Mouse (Mus musculus): ENCODE results near the gene Cdh12. TPM values are rescaled to one million over a fixed set of nuclear protein-coding genes. Genes with fewer than 3 reads are reported as not detected.
"Not testable (repeated sequence)": the region's sequence is repeated elsewhere in the genome, so short reads cannot be mapped to it uniquely, and the experiment has no call there.

Gene Cdh12
- polyA plus RNA-seq, 1 experiment from 2014 or later: 0.05 TPM

- H3K36me3 ChIP-seq: no peaks in the 10 kb centered on the region
- peak overlapping the region; percentile 68 for H3K4me2 ChIP-seq
- H3K4me3 ChIP-seq: peak overlapping the region; percentile 50
- no peak for ATAC-seq (ENCODE audit: insufficient number of reproducible peaks, low FRiP score)
- H3K27me3 ChIP-seq (replicated peaks): no peaks in the 10 kb centered on the region
- H3K27ac ChIP-seq (ENCODE audit: poor library complexity, severe bottlenecking): no peak overlapping the region
- H3K9me3 ChIP-seq (replicated peaks): no peaks in the 10 kb centered on the region
- 14% methylated on average over 11 of the region's 11 CpGs for WGBS
- 0 out of 2 replicates have a peak, but pooled peaks cover 3% of the 10 kb centered on the region for H3K4me1 ChIP-seq (replicated peaks)
- H3K9ac ChIP-seq: peak overlapping the region; percentile 37
Measured at GRCm38 (mm10) chr15:21109009-21109841, 660.2 kb downstream of the Cdh12 start.

GRCm38 (mm10) chr15:21109889-21110500, 660.9 kb downstream of the Cdh12 start:
- no peak for ATAC-seq (ENCODE audit: insufficient number of reproducible peaks, low FRiP score)
- no peak overlapping the region for H3K4me3 ChIP-seq
- H3K4me1 ChIP-seq (replicated peaks): 0 out of 2 replicates have a peak, but pooled peaks cover 3% of the 10 kb centered on the region
- 75% methylated on average over 4 of the region's 4 CpGs for WGBS
- no peaks in the 10 kb centered on the region for H3K36me3 ChIP-seq
- no peak overlapping the region for H3K9ac ChIP-seq
- 0 out of 2 replicates have a peak overlapping the region, but pooled peaks have one; percentile 68 for H3K4me2 ChIP-seq
- H3K9me3 ChIP-seq (replicated peaks): no peaks in the 10 kb centered on the region
- H3K27ac ChIP-seq (ENCODE audit: poor library complexity, severe bottlenecking): no peak overlapping the region
- H3K27me3 ChIP-seq (replicated peaks): no peaks in the 10 kb centered on the region

GRCm38 (mm10) chr15:21110874-21111603, 662.0 kb downstream of the Cdh12 start:
- Histone ChIP-seq H3K4me2 (peak overlapping the region; percentile 84), H3K9ac (peak overlapping the region; percentile 49), H3K9me3 (replicated peaks) (no peaks in the 10 kb centered on the region), H3K4me1 (replicated peaks) (0 out of 2 replicates have a peak, but pooled peaks cover 3% of the 10 kb centered on the region), H3K27ac (ENCODE audit: poor library complexity, severe bottlenecking) (no peak overlapping the region), H3K36me3 (no peaks in the 10 kb centered on the region), H3K27me3 (replicated peaks) (no peaks in the 10 kb centered on the region), H3K4me3 (peak overlapping the region; percentile 42)
- 16% methylated on average over 23 of the region's 23 CpGs for WGBS
- ATAC-seq (ENCODE audit: insufficient number of reproducible peaks, low FRiP score): no peak

GRCm38 (mm10) chr15:21114775-21115174, 665.7 kb downstream of the Cdh12 start:
- H3K36me3 ChIP-seq; H3K27ac ChIP-seq (ENCODE audit: poor library complexity, severe bottlenecking); H3K4me1 ChIP-seq (replicated peaks); H3K9me3 ChIP-seq (replicated peaks); H3K4me3 ChIP-seq; ATAC-seq (ENCODE audit: insufficient number of reproducible peaks, low FRiP score); H3K9ac ChIP-seq; H3K4me2 ChIP-seq; H3K27me3 ChIP-seq (replicated peaks): not testable (repeated sequence)
- WGBS: 88% methylated on average over 2 of the region's 2 CpGs

GRCm38 (mm10) chr15:21130660-21131059, 681.6 kb downstream of the Cdh12 start:
- Histone ChIP-seq H3K36me3 (no peaks in the 10 kb centered on the region), H3K4me3 (no peak overlapping the region), H3K4me2 (no peak overlapping the region), H3K9me3 (replicated peaks) (no peaks in the 10 kb centered on the region), H3K4me1 (replicated peaks) (no peaks in the 10 kb centered on the region), H3K27ac (ENCODE audit: poor library complexity, severe bottlenecking) (no peak overlapping the region), H3K9ac (no peak overlapping the region), H3K27me3 (replicated peaks) (no peaks in the 10 kb centered on the region)
- ATAC-seq (ENCODE audit: insufficient number of reproducible peaks, low FRiP score): no peak

- Histone ChIP-seq H3K27ac (ENCODE audit: poor library complexity, severe bottlenecking) (no peak overlapping the region), H3K4me3 (no peak overlapping the region), H3K36me3 (no peaks in the 10 kb centered on the region), H3K9ac (no peak overlapping the region), H3K4me2 (no peak overlapping the region), H3K4me1 (replicated peaks) (no peaks in the 10 kb centered on the region), H3K9me3 (replicated peaks) (no peaks in the 10 kb centered on the region), H3K27me3 (replicated peaks) (no peaks in the 10 kb centered on the region)
- ATAC-seq (ENCODE audit: insufficient number of reproducible peaks, low FRiP score): no peak
Measured at GRCm38 (mm10) chr15:21132999-21133398, 683.9 kb downstream of the Cdh12 start.

GRCm38 (mm10) chr15:21146896-21147295, 697.8 kb downstream of the Cdh12 start:
- Histone ChIP-seq H3K27me3 (replicated peaks) (no peaks in the 10 kb centered on the region), H3K9ac (no peak overlapping the region), H3K4me2 (no peak overlapping the region), H3K4me1 (replicated peaks) (no peaks in the 10 kb centered on the region), H3K4me3 (no peak overlapping the region), H3K27ac (ENCODE audit: poor library complexity, severe bottlenecking) (no peak overlapping the region), H3K36me3 (no peaks in the 10 kb centered on the region), H3K9me3 (replicated peaks) (peaks cover 6% of the 10 kb centered on the region; the same call in 1 of the 2 replicates)
- WGBS: 82% methylated on average over 4 of the region's 4 CpGs
- no peak for ATAC-seq (ENCODE audit: insufficient number of reproducible peaks, low FRiP score)

- Histone ChIP-seq H3K4me3 (no peak overlapping the region), H3K36me3 (no peaks in the 10 kb centered on the region), H3K9ac (no peak overlapping the region), H3K9me3 (replicated peaks) (no peaks in the 10 kb centered on the region), H3K4me2 (no peak overlapping the region), H3K27me3 (replicated peaks) (no peaks in the 10 kb centered on the region), H3K27ac (ENCODE audit: poor library complexity, severe bottlenecking) (no peak overlapping the region), H3K4me1 (replicated peaks) (no peaks in the 10 kb centered on the region)
- no peak for ATAC-seq (ENCODE audit: insufficient number of reproducible peaks, low FRiP score)
- WGBS: 88% methylated on average over 3 of the region's 3 CpGs
Measured at GRCm38 (mm10) chr15:21153602-21154001, 704.5 kb downstream of the Cdh12 start.

- WGBS: 57% methylated on average over 5 of the region's 5 CpGs
- Histone ChIP-seq H3K9me3 (replicated peaks) (no peaks in the 10 kb centered on the region), H3K4me2 (no peak overlapping the region), H3K27me3 (replicated peaks) (no peaks in the 10 kb centered on the region), H3K4me3 (no peak overlapping the region), H3K27ac (ENCODE audit: poor library complexity, severe bottlenecking) (no peak overlapping the region), H3K9ac (no peak overlapping the region), H3K36me3 (no peaks in the 10 kb centered on the region), H3K4me1 (replicated peaks) (no peaks in the 10 kb centered on the region)
- no peak for ATAC-seq (ENCODE audit: insufficient number of reproducible peaks, low FRiP score)
Measured at GRCm38 (mm10) chr15:21179727-21180126, 730.7 kb downstream of the Cdh12 start.

GRCm38 (mm10) chr15:21180191-21180590, 731.1 kb downstream of the Cdh12 start:
- no peak for ATAC-seq (ENCODE audit: insufficient number of reproducible peaks, low FRiP score)
- 62% methylated on average over 4 of the region's 4 CpGs for WGBS
- Histone ChIP-seq H3K27me3 (replicated peaks) (no peaks in the 10 kb centered on the region), H3K9ac (no peak overlapping the region), H3K27ac (ENCODE audit: poor library complexity, severe bottlenecking) (no peak overlapping the region), H3K36me3 (no peaks in the 10 kb centered on the region), H3K4me3 (no peak overlapping the region), H3K4me2 (no peak overlapping the region), H3K4me1 (replicated peaks) (no peaks in the 10 kb centered on the region), H3K9me3 (replicated peaks) (no peaks in the 10 kb centered on the region)

GRCm38 (mm10) chr15:21185799-21186198, 736.7 kb downstream of the Cdh12 start:
- no peak for ATAC-seq (ENCODE audit: insufficient number of reproducible peaks, low FRiP score)
- no peak overlapping the region for H3K27ac ChIP-seq (ENCODE audit: poor library complexity, severe bottlenecking)

More at GRCm38 (mm10) chr15:21185799-21186198, 736.7 kb downstream of the Cdh12 start:
- Histone ChIP-seq H3K36me3 (no peaks in the 10 kb centered on the region), H3K9ac (no peak overlapping the region), H3K4me1 (replicated peaks) (no peaks in the 10 kb centered on the region), H3K4me2 (no peak overlapping the region), H3K9me3 (replicated peaks) (no peaks in the 10 kb centered on the region), H3K4me3 (no peak overlapping the region), H3K27me3 (replicated peaks) (no peaks in the 10 kb centered on the region)
- 48% methylated on average over 1 of the region's 1 CpGs for WGBS
